Mouse (Mus musculus) heart, embryonic 15.5 days (tissue): ENCODE measurements around the gene Rpp30. TPM values are rescaled to one million over a fixed set of nuclear protein-coding genes. Genes with fewer than 3 reads are reported as not detected.

ENCODE experiments used
- ATAC-seq: fragments of 200-750 bp; cut with Nextera tagmentation; replicated peaks from 2 replicates; pipeline ENCODE4 v1.8.0; 2017; ENCODE audit warnings: low read depth, moderate TSS enrichment; ENCODE audit not compliant: insufficient number of reproducible peaks, insufficient read depth, low FRiP score
- H3K27ac ChIP-seq: fragments of 300-500 bp; sonication (generic); 2 replicates; pipeline ENCODE4 v1.5.1; 2015; ENCODE audit warnings: mild to moderate bottlenecking, inconsistent platforms
- H3K27me3 ChIP-seq: fragments of 300-500 bp; sonication (generic); 2 replicates; pipeline ENCODE4 v1.6.1; 2015; ENCODE audit warnings: inconsistent platforms
- H3K36me3 ChIP-seq: fragments of 300-500 bp; sonication (generic); 2 replicates; pipeline ENCODE4 v1.6.1; 2015; ENCODE audit warnings: mild to moderate bottlenecking, inconsistent platforms
- H3K4me1 ChIP-seq: fragments of 300-500 bp; sonication (generic); replicated peaks from 2 replicates; pipeline ENCODE4 v1.6.1; 2015; ENCODE audit warnings: inconsistent platforms
- H3K4me2 ChIP-seq: fragments of 300-500 bp; sonication (generic); 2 replicates; pipeline ENCODE4 v1.6.1; 2015; ENCODE audit warnings: inconsistent platforms, mild to moderate bottlenecking, moderate library complexity
- H3K4me3 ChIP-seq: fragments of 300-500 bp; sonication (generic); 2 replicates; pipeline ENCODE4 v1.5.1; 2015; ENCODE audit warnings: mild to moderate bottlenecking, inconsistent platforms
- H3K9ac ChIP-seq: fragments of 300-500 bp; sonication (generic); 2 replicates; pipeline ENCODE4 v1.6.1; 2015; ENCODE audit warnings: mild to moderate bottlenecking, inconsistent platforms
- H3K9me3 ChIP-seq: fragments of 300-500 bp; sonication (generic); replicated peaks from 2 replicates; pipeline ENCODE4 v1.6.1; 2016; ENCODE audit warnings: inconsistent platforms
- WGBS: fragments of 180-500 bp; shearing (Covaris S2); methylation state at CpG from one replicate; pipeline ENCODE4 v1.1.7; 2015; ENCODE audit warnings: mixed read lengths; 5-methylcytosine and 5-hydroxymethylcytosine counted together
- polyA plus RNA-seq: library from polyadenylated mRNA; unstranded; fragments of >200 nt; fragmentation: Nextera tagmentation; extraction: Ambion mirVana; gene quantifications from 2 replicates; pipeline ENCODE4 v1.2.1, GENCODE M21; 2015

Rpp30 gene
- polyA plus RNA-seq, 1 experiment from 2014 or later = 44.2 TPM

DNA sequence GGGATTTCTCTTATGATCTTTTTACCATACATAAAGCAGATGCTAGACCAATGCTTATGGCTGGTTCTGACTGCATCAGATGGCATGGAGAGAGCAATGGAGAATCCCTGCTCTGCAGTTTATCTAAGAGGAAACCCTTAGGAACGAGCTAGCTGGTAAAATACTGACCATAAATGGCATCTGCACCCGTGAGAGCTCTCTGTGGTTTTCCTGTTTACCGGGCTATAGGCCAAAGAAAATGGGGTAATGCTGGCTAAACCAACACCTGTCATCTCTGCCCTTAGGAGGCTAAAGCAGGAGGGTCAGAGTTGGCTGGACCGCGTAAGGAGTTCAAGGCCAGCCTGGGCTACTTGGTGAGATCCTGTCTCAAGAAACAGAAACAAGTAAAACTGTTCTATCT lies 20.4 kb downstream of the Rpp30 start:
- ATAC-seq = no peak
- Histone ChIP-seq H3K9me3 (no peaks in the 10 kb centered on the region), H3K9ac (no peak overlapping the region), H3K27ac (no peak overlapping the region), H3K36me3 (peaks cover 18% of the 10 kb centered on the region), H3K27me3 (no peaks in the 10 kb centered on the region), H3K4me2 (no peak overlapping the region), H3K4me3 (no peak overlapping the region), H3K4me1 (no peaks in the 10 kb centered on the region)
- 78% methylated on average over 5 of the region's 5 CpGs for WGBS

DNA sequence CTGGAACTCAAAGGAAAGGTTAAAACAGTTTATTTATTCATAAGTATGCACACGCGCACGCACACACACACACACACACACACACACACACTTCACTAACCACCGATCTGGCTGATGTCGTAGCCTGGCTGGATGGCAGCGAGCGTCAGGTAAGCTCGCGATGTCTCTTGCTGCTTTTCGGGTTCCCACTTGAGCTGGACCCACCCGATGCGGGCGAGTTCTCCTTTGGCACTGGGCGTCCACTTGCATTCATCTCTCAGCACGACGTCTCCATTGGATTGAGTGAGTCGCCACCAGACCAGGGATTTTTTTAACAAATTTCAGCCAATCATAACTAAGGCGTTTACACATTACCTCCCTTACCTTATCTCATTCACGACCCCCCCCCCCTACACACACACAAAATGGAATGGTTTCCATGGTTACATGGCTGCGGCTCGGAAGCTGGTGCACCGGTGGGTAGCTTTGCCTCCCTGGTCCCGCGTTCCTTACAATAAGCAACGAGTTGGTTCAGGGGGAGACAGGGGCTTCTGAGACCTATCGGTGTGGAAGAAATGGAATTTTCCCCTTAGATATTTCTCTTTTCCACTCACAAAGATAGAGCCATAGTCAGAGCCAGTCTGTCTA lies 25.9 kb downstream of the Rpp30 start:
- WGBS = 82% methylated on average over 26 of the region's 26 CpGs
- ATAC-seq = no peak
- peak overlapping the region; percentile 76; the same call in 1 of the 2 replicates for H3K27ac ChIP-seq

DNA sequence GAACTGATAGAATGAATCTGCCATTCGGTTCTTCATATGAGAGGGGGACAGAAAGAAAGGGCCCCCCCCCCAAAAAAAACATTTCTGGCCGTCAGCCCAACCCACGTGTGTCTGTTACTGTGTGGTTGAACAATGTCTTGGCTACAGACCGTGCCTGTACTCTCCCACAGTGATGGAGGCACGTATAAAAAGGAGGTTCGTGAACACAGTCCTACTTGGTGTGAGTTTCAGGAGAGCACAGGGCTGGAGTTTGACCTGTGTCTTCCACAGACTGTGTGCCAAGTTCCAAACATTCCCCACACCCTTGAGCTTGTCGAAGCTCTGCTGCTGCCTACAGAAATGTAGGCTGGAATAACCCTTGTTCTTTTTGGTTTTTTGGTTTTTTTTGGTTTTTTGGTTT lies 26.9 kb downstream of the Rpp30 start:
- ATAC-seq = peak; percentile 76
- Histone ChIP-seq H3K4me2 (no peak overlapping the region), H3K9me3 (no peaks in the 10 kb centered on the region), H3K36me3 (no peaks in the 10 kb centered on the region), H3K27ac (peak overlapping the region; percentile 76), H3K4me3 (no peak overlapping the region), H3K4me1 (no peaks in the 10 kb centered on the region; the same call in none of the 2 replicates), H3K27me3 (no peaks in the 10 kb centered on the region), H3K9ac (no peak overlapping the region)
- WGBS = 22% methylated on average over 7 of the region's 7 CpGs

More for the DNA sequence above, 25.9 kb downstream of the Rpp30 start:
- Histone ChIP-seq H3K9me3 (no peaks in the 10 kb centered on the region), H3K4me2 (no peak overlapping the region), H3K4me3 (no peak overlapping the region), H3K9ac (no peak overlapping the region), H3K4me1 (no peaks in the 10 kb centered on the region; the same call in none of the 2 replicates), H3K27me3 (no peaks in the 10 kb centered on the region), H3K36me3 (no peaks in the 10 kb centered on the region)

DNA sequence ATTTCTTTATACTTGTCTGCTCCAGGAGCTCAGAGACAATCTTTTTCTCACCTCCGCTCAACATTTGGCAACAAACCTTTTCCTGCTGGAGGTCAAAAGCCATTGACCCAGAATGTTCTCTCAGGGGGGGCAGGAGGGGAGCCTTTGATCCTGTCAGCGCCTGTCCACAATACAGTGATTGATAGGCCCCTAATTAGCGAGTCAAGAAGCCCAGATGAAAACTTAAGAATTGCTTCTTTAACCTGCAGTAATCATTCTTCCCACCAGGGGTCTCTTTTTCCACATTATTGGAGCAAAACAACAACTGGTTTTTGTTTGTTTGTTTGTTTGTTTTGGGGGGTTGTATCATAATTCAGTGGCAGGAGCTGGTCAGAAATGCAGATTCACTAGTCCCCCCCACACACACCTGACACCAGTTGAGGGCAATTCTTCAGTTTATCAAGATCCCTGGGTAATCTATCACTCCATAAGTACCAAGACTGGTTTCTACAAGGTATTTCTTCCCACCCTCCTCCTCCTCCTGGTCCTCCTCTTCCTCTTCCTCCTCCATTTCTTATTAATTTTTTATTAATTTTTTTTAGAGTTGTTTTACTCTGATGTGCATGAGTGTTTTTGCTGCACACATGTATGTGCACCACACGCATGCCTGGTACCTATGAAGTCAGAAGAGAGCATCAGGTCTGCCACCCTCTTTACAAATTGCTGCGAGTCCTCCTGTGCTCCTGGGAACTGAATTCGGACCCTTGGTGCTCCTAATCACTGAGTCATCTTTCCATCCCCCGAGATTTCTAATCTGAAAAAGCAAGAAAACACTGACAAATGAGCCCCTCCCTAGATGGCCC lies 27.8 kb downstream of the Rpp30 start:
- 24% methylated on average over 7 of the region's 7 CpGs for WGBS
- no peaks in the 10 kb centered on the region for H3K36me3 ChIP-seq
- ATAC-seq = peak; percentile 19; the same call in 1 of the 2 replicates
- no peak overlapping the region for H3K4me2 ChIP-seq
- no peaks in the 10 kb centered on the region; the same call in none of the 2 replicates for H3K4me1 ChIP-seq
- H3K27ac ChIP-seq = peak overlapping the region; percentile 76
- no peak overlapping the region for H3K4me3 ChIP-seq
- H3K9ac ChIP-seq = no peak overlapping the region
- no peaks in the 10 kb centered on the region for H3K9me3 ChIP-seq
- H3K27me3 ChIP-seq = no peaks in the 10 kb centered on the region

DNA sequence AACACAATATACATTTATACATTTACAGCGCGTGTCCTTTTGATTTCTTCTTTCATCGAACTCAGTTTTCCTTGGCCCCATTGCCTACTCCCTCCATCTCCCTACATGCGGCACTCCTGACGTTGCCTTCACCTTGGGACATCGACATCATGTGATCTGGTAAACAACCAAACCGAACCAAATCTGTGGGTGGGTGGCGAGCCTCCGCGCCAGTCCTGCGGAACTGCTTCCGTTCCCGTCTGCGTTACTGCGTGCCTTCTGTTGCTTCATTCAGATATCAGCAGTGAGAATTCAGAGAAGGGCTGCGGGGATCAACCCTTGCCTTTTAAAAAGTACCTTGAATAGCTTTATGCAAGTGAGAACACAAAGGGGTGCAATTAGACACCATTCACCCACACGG lies 28.5 kb downstream of the Rpp30 start:
- Histone ChIP-seq H3K27ac (peak overlapping the region; percentile 24; the same call in 1 of the 2 replicates), H3K36me3 (no peaks in the 10 kb centered on the region), H3K4me2 (no peak overlapping the region), H3K27me3 (no peaks in the 10 kb centered on the region), H3K9me3 (no peaks in the 10 kb centered on the region), H3K4me1 (no peaks in the 10 kb centered on the region; the same call in none of the 2 replicates), H3K4me3 (no peak overlapping the region), H3K9ac (no peak overlapping the region)
- no peak for ATAC-seq
- WGBS = 50% methylated on average over 17 of the region's 17 CpGs

DNA sequence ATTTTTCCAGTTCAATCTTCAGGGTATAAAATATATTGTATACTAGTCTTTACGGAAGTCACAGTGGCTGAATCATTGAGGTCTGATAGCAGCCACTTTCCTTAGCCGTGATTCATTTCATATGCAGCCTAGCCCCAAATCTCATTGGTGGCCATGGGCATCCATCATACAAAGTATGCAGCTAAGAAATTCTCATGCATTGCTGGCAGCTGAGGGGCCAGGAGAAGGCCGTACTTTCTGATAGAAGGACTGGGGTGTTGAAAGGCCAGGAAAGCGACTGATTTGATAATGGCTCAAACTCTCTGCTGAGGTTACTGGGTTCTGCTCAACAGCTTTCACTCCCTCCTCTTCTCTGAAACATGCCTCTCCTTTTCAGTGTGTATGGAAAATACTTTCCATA lies 32.7 kb downstream of the Rpp30 start:
- Histone ChIP-seq H3K4me1 (peaks cover 10% of the 10 kb centered on the region), H3K27me3 (no peaks in the 10 kb centered on the region), H3K27ac (peak overlapping the region; percentile 93), H3K36me3 (no peaks in the 10 kb centered on the region), H3K4me3 (peak overlapping the region; percentile 44), H3K4me2 (peak overlapping the region; percentile 58), H3K9ac (peak overlapping the region; percentile 42), H3K9me3 (no peaks in the 10 kb centered on the region)
- ATAC-seq = no peak
- WGBS = 19% methylated on average over 4 of the region's 4 CpGs

DNA sequence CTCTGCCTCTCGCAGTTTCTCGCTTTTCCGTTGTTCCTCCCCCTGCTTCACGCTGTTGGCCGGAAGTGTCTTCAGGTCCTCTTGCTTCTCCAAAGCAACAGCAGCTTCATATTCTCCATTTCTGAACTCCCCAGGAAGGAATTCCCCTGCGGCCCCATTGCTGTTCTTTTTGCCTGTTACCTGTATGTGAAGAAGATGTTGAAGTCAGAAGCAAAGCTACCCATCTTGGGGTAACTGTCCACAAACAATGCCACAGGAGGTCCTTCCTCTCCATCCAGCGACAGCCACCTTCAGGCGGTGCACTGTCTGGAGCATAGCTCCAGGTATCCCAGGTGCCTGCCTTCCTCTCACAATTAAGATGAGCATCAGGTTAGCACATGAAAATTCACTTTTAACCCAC lies 35.7 kb downstream of the Rpp30 start:
- ATAC-seq = no peak
- WGBS = 44% methylated on average over 8 of the region's 8 CpGs
- H3K4me1 ChIP-seq = peaks cover 12% of the 10 kb centered on the region
- peak overlapping the region; percentile 59 for H3K4me2 ChIP-seq
- peak overlapping the region; percentile 55 for H3K4me3 ChIP-seq
- no peaks in the 10 kb centered on the region for H3K27me3 ChIP-seq
- H3K27ac ChIP-seq = peak overlapping the region; percentile 93
- 0 out of 2 replicates have a peak, but pooled peaks cover 4% of the 10 kb centered on the region for H3K9me3 ChIP-seq
- H3K36me3 ChIP-seq = no peaks in the 10 kb centered on the region; the same call in 1 of the 2 replicates
- peak overlapping the region; percentile 64 for H3K9ac ChIP-seq

DNA sequence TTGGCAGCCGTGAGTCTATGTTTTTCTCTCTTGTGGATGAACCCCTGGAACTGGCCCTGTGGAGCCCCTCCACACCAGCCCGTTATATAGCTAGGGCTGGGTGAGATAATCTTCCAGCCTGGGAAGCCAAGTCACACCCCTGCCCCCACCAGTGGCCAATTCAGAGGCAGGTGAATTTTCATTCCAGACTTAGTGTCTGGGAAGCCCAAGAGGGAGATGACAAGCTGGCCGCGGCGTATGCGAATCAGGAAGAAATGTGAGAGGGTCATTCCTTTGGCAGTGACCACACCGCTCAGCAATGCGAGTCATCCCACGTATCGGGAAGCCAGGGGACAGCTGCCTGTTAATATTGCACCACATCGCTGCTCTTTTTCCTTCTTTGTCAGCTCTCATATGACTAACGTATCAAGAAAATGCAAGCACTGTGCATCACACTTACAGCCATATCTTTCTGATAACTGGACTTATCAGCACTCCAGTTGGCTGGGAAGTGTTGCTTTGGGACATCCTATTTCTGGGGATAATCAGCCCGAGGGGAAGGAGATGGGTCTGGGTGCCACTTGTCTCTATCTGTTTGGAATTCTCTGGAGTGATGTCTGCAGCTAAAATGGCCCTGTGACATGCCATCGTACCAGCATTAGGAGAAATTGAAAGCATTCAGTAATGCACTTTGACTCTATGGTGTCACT lies 36.4 kb downstream of the Rpp30 start, which contains the start of gene Ankrd1:
Ankrd1 (minus strand) TSS at position 317 of the 689 bp plus-strand sequence.
- 24% methylated on average over 14 of the region's 14 CpGs for WGBS
- H3K9me3 ChIP-seq = 0 out of 2 replicates have a peak, but pooled peaks cover 4% of the 10 kb centered on the region
- peak within 1 kb of the TSS; percentile 64 for H3K9ac ChIP-seq
- no peaks in the 10 kb centered on the region for H3K27me3 ChIP-seq
- peaks cover 12% of the 10 kb centered on the region for H3K4me1 ChIP-seq
- H3K4me2 ChIP-seq = peak within 1 kb of the TSS; percentile 59
- no peaks in the 10 kb centered on the region; the same call in 1 of the 2 replicates for H3K36me3 ChIP-seq
- H3K4me3 ChIP-seq = peak within 1 kb of the TSS; percentile 55
- peak; percentile 89 for ATAC-seq
- H3K27ac ChIP-seq = peak within 1 kb of the TSS; percentile 93

DNA sequence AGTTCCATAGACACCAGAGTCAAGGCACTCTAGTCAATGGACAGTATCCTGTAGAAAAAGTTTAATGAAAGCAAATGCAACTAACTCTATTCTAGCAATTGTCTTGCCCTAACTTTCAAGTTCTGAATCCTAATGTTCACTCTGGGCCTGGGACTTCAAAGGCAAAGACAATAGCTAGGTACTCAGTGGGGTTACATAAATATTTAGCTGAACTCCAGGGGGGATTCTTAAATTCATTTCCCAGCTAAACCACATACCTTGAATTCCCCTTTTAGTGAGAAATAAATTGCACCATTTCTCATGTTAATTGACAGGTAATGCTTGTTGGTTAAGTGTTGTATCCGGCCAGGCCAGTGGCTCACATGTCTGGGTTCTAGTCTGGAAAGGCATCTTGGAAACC lies 40.7 kb downstream of the Rpp30 start:
- no peak overlapping the region for H3K27ac ChIP-seq
- H3K9ac ChIP-seq = no peak overlapping the region
- 76% methylated on average over 1 of the region's 1 CpGs for WGBS
- no peaks in the 10 kb centered on the region for H3K27me3 ChIP-seq
- no peaks in the 10 kb centered on the region; the same call in 1 of the 2 replicates for H3K36me3 ChIP-seq
- H3K4me3 ChIP-seq = no peak overlapping the region
- peaks cover 19% of the 10 kb centered on the region for H3K4me1 ChIP-seq
- H3K4me2 ChIP-seq = no peak overlapping the region
- 0 out of 2 replicates have a peak, but pooled peaks cover 4% of the 10 kb centered on the region for H3K9me3 ChIP-seq
- no peak for ATAC-seq

DNA sequence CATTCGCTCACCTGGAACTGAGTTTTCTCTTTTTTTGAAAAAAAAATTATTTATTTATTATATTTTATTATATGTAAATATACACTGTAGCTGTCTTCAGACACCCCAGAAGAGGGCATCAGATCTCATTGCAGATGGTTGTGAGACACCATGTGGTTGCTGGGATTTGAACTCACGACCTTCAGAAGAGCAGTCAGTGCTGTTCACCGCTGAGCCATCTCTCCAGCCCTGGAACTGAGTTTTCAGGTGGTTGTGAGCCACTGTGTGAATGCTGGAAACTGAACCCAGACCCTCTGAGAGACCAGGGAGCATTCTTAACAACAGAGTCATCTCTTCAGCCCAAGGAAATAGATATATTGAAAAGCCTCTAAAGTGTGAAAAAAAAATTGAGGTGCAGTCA lies 44.9 kb downstream of the Rpp30 start:
- WGBS = 93% methylated on average over 3 of the region's 3 CpGs
- no peaks in the 10 kb centered on the region for H3K9me3 ChIP-seq
- H3K4me3 ChIP-seq = no peak overlapping the region
- no peaks in the 10 kb centered on the region for H3K36me3 ChIP-seq
- H3K27ac ChIP-seq = peak overlapping the region; percentile 94
- ATAC-seq = no peak
- no peak overlapping the region for H3K9ac ChIP-seq
- peak overlapping the region; percentile 68; the same call in 1 of the 2 replicates for H3K4me2 ChIP-seq
- H3K27me3 ChIP-seq = no peaks in the 10 kb centered on the region
- peaks cover 22% of the 10 kb centered on the region for H3K4me1 ChIP-seq

DNA sequence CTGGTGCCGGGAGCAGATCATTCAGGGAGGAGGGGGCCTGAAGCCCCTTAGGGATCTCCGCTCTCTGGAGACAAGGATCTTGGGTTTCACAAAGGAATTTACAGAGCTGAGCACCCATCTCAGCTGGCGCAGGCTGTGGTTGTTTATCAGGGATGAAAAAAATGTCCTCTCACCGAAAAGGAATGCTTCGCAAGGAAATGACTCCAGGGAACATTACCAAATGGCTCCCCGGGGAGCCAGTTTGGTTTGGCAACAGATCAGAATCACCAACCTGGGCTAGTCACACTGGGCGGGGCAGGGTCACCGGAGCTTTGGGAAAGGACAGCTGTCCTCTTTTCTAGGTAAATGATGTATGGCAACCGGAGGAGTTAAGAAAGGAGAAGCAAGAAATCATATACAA lies 45.7 kb downstream of the Rpp30 start:
- Histone ChIP-seq H3K9ac (peak overlapping the region; percentile 49), H3K36me3 (no peaks in the 10 kb centered on the region), H3K4me1 (peaks cover 26% of the 10 kb centered on the region), H3K4me2 (peak overlapping the region; percentile 68), H3K27ac (peak overlapping the region; percentile 94), H3K27me3 (no peaks in the 10 kb centered on the region), H3K9me3 (no peaks in the 10 kb centered on the region), H3K4me3 (peak overlapping the region; percentile 34)
- peak; percentile 33; the same call in 1 of the 2 replicates for ATAC-seq
- WGBS = 9% methylated on average over 9 of the region's 9 CpGs
